Mouse (Mus musculus): ENCODE results near the gene Crb2. TPM values are rescaled to one million over a fixed set of nuclear protein-coding genes. Genes with fewer than 3 reads are reported as not detected.

Crb2 gene
- polyA plus RNA-seq, 1 experiment from 2014 or later, result 5.0 TPM

GRCm38 (mm10) chr2:37771618-37772285 is 4.3 kb upstream of the Crb2 start:
- H3K36me3 ChIP-seq (ENCODE audit: control insufficient read depth, insufficient read depth, low read length), result no peaks in the 10 kb centered on the region
- H3K9me3 ChIP-seq (ENCODE audit: control insufficient read depth, low read length), result no peaks in the 10 kb centered on the region
- ATAC-seq (replicated peaks; ENCODE audit: low FRiP score), result peak; percentile 62
- no peak overlapping the region for H3K27ac ChIP-seq (ENCODE audit: low read depth, low read length)
- H3K4me1 ChIP-seq (replicated peaks; ENCODE audit: control insufficient read depth, insufficient read depth, low read length), result peaks cover 10% of the 10 kb centered on the region
- DNase-seq (ENCODE audit: low spot score), result peak; percentile 89
- WGBS, result 2% methylated on average over 18 of the region's 18 CpGs
- H3K4me2 ChIP-seq, result peak overlapping the region; percentile 72
- H3K27me3 ChIP-seq (replicated peaks; ENCODE audit: control insufficient read depth, insufficient read depth, low read length), result 0 out of 2 replicates have a peak, but pooled peaks cover 6% of the 10 kb centered on the region
- H3K9ac ChIP-seq (ENCODE audit: low read depth, low read length), result no peak overlapping the region; the same call in 1 of the 2 replicates
- peak overlapping the region; percentile 44 for H3K4me3 ChIP-seq (ENCODE audit: low read depth, low read length)

GRCm38 (mm10) chr2:37774571-37774970 is 1.5 kb upstream of the Crb2 start:
- H3K4me1 ChIP-seq (replicated peaks; ENCODE audit: control insufficient read depth, insufficient read depth, low read length), result peaks cover 20% of the 10 kb centered on the region
- no peak for ATAC-seq (replicated peaks; ENCODE audit: low FRiP score)
- H3K9ac ChIP-seq (ENCODE audit: low read depth, low read length), result no peak overlapping the region
- no peak overlapping the region for H3K4me2 ChIP-seq
- no peaks in the 10 kb centered on the region for H3K36me3 ChIP-seq (ENCODE audit: control insufficient read depth, insufficient read depth, low read length)
- H3K27me3 ChIP-seq (replicated peaks; ENCODE audit: control insufficient read depth, insufficient read depth, low read length), result 0 out of 2 replicates have a peak, but pooled peaks cover 6% of the 10 kb centered on the region
- H3K9me3 ChIP-seq (ENCODE audit: control insufficient read depth, low read length), result no peaks in the 10 kb centered on the region
- H3K4me3 ChIP-seq (ENCODE audit: low read depth, low read length), result no peak overlapping the region
- DNase-seq (ENCODE audit: low spot score), result no peak
- H3K27ac ChIP-seq (ENCODE audit: low read depth, low read length), result no peak overlapping the region
- 21% methylated on average over 5 of the region's 5 CpGs for WGBS

- DNase-seq (ENCODE audit: low spot score), result no peak
- H3K27ac ChIP-seq (ENCODE audit: low read depth, low read length), result no peak overlapping the region
- H3K27me3 ChIP-seq (replicated peaks; ENCODE audit: control insufficient read depth, insufficient read depth, low read length), result peaks cover 9% of the 10 kb centered on the region; the same call in 1 of the 2 replicates
- H3K4me2 ChIP-seq, result peak overlapping the region; percentile 61
- ATAC-seq (replicated peaks; ENCODE audit: low FRiP score), result no peak
- no peaks in the 10 kb centered on the region for H3K9me3 ChIP-seq (ENCODE audit: control insufficient read depth, low read length)
- no peaks in the 10 kb centered on the region for H3K36me3 ChIP-seq (ENCODE audit: control insufficient read depth, insufficient read depth, low read length)
- 26% methylated on average over 20 of the region's 20 CpGs for WGBS
- peak overlapping the region; percentile 46 for H3K4me3 ChIP-seq (ENCODE audit: low read depth, low read length)
- peaks cover 32% of the 10 kb centered on the region for H3K4me1 ChIP-seq (replicated peaks; ENCODE audit: control insufficient read depth, insufficient read depth, low read length)
- 0 out of 2 replicates have a peak overlapping the region, but pooled peaks have one; percentile 41 for H3K9ac ChIP-seq (ENCODE audit: low read depth, low read length)
These were observed 762 bp downstream of the Crb2 start for GRCm38 (mm10) chr2:37776611-37777411.

- no peaks in the 10 kb centered on the region for H3K36me3 ChIP-seq (ENCODE audit: control insufficient read depth, insufficient read depth, low read length)
- WGBS, result 44% methylated on average over 10 of the region's 10 CpGs
- peaks cover 32% of the 10 kb centered on the region for H3K4me1 ChIP-seq (replicated peaks; ENCODE audit: control insufficient read depth, insufficient read depth, low read length)
- H3K27me3 ChIP-seq (replicated peaks; ENCODE audit: control insufficient read depth, insufficient read depth, low read length), result peaks cover 9% of the 10 kb centered on the region
- peak overlapping the region; percentile 1; the same call in 1 of the 2 replicates for H3K4me3 ChIP-seq (ENCODE audit: low read depth, low read length)
- 0 out of 2 replicates have a peak overlapping the region, but pooled peaks have one; percentile 10 for H3K27ac ChIP-seq (ENCODE audit: low read depth, low read length)
- H3K9me3 ChIP-seq (ENCODE audit: control insufficient read depth, low read length), result no peaks in the 10 kb centered on the region
- DNase-seq (ENCODE audit: low spot score) (no peak), ATAC-seq (replicated peaks; ENCODE audit: low FRiP score) (no peak)
- no peak overlapping the region for H3K9ac ChIP-seq (ENCODE audit: low read depth, low read length)
- H3K4me2 ChIP-seq, result peak overlapping the region; percentile 30; the same call in 1 of the 2 replicates
These were observed 2.1 kb downstream of the Crb2 start for GRCm38 (mm10) chr2:37777958-37778720.

- Histone ChIP-seq H3K27me3 (replicated peaks; ENCODE audit: control insufficient read depth, insufficient read depth, low read length) (peaks cover 17% of the 10 kb centered on the region), H3K9me3 (ENCODE audit: control insufficient read depth, low read length) (no peaks in the 10 kb centered on the region), H3K4me3 (ENCODE audit: low read depth, low read length) (peak overlapping the region; percentile 16; the same call in 1 of the 2 replicates), H3K9ac (ENCODE audit: low read depth, low read length) (no peak overlapping the region), H3K4me2 (peak overlapping the region; percentile 58), H3K36me3 (ENCODE audit: control insufficient read depth, insufficient read depth, low read length) (no peaks in the 10 kb centered on the region), H3K27ac (ENCODE audit: low read depth, low read length) (peak overlapping the region; percentile 15; the same call in 1 of the 2 replicates), H3K4me1 (replicated peaks; ENCODE audit: control insufficient read depth, insufficient read depth, low read length) (peaks cover 32% of the 10 kb centered on the region)
- DNase-seq (ENCODE audit: low spot score) (peak; percentile 83), ATAC-seq (replicated peaks; ENCODE audit: low FRiP score) (peak; percentile 91)
- 2% methylated on average over 14 of the region's 14 CpGs for WGBS
These were observed 4.4 kb downstream of the Crb2 start for GRCm38 (mm10) chr2:37780270-37780929.

- 42% methylated on average over 3 of the region's 3 CpGs for WGBS
These were observed 5.4 kb downstream of the Crb2 start for GRCm38 (mm10) chr2:37781421-37781820.

GRCm38 (mm10) chr2:37782002-37782401 is 6.0 kb downstream of the Crb2 start:
- Histone ChIP-seq H3K4me1 (replicated peaks; ENCODE audit: control insufficient read depth, insufficient read depth, low read length) (peaks cover 22% of the 10 kb centered on the region), H3K27me3 (replicated peaks; ENCODE audit: control insufficient read depth, insufficient read depth, low read length) (peaks cover 26% of the 10 kb centered on the region), H3K27ac (ENCODE audit: low read depth, low read length) (no peak overlapping the region), H3K9me3 (ENCODE audit: control insufficient read depth, low read length) (no peaks in the 10 kb centered on the region), H3K4me3 (ENCODE audit: low read depth, low read length) (no peak overlapping the region), H3K9ac (ENCODE audit: low read depth, low read length) (no peak overlapping the region), H3K36me3 (ENCODE audit: control insufficient read depth, insufficient read depth, low read length) (no peaks in the 10 kb centered on the region), H3K4me2 (no peak overlapping the region)
- no peak for ATAC-seq (replicated peaks; ENCODE audit: low FRiP score)
- no peak for DNase-seq (ENCODE audit: low spot score)
- WGBS, result 33% methylated on average over 7 of the region's 7 CpGs

More at GRCm38 (mm10) chr2:37781421-37781820, 5.4 kb downstream of the Crb2 start:
- Histone ChIP-seq H3K9me3 (ENCODE audit: control insufficient read depth, low read length) (no peaks in the 10 kb centered on the region), H3K9ac (ENCODE audit: low read depth, low read length) (no peak overlapping the region), H3K4me1 (replicated peaks; ENCODE audit: control insufficient read depth, insufficient read depth, low read length) (peaks cover 27% of the 10 kb centered on the region), H3K36me3 (ENCODE audit: control insufficient read depth, insufficient read depth, low read length) (no peaks in the 10 kb centered on the region), H3K27ac (ENCODE audit: low read depth, low read length) (no peak overlapping the region), H3K27me3 (replicated peaks; ENCODE audit: control insufficient read depth, insufficient read depth, low read length) (peaks cover 20% of the 10 kb centered on the region), H3K4me3 (ENCODE audit: low read depth, low read length) (no peak overlapping the region), H3K4me2 (no peak overlapping the region)
- ATAC-seq (replicated peaks; ENCODE audit: low FRiP score), result no peak
- DNase-seq (ENCODE audit: low spot score), result no peak

- peak overlapping the region; percentile 9; the same call in 1 of the 2 replicates for H3K27ac ChIP-seq (ENCODE audit: low read depth, low read length)
- no peaks in the 10 kb centered on the region for H3K9me3 ChIP-seq (ENCODE audit: control insufficient read depth, low read length)
- H3K27me3 ChIP-seq (replicated peaks; ENCODE audit: control insufficient read depth, insufficient read depth, low read length), result peaks cover 36% of the 10 kb centered on the region
- ATAC-seq (replicated peaks; ENCODE audit: low FRiP score), result no peak
- no peak for DNase-seq (ENCODE audit: low spot score)
- H3K36me3 ChIP-seq (ENCODE audit: control insufficient read depth, insufficient read depth, low read length), result no peaks in the 10 kb centered on the region
- 53% methylated on average over 5 of the region's 5 CpGs for WGBS
- H3K4me3 ChIP-seq (ENCODE audit: low read depth, low read length), result no peak overlapping the region
- no peak overlapping the region for H3K4me2 ChIP-seq
- H3K9ac ChIP-seq (ENCODE audit: low read depth, low read length), result no peak overlapping the region
- H3K4me1 ChIP-seq (replicated peaks; ENCODE audit: control insufficient read depth, insufficient read depth, low read length), result peaks cover 15% of the 10 kb centered on the region
These were observed 8.4 kb downstream of the Crb2 start for GRCm38 (mm10) chr2:37784473-37784872.
